Mouse (Mus musculus) liver, embryonic 15.5 days (tissue): ENCODE data around the gene Catsper3. TPM values are rescaled to one million over a fixed set of nuclear protein-coding genes. Genes with fewer than 3 reads are reported as not detected.

Experiments
- ATAC-seq: fragments of 200-750 bp; cut with Nextera tagmentation; 2 replicates; pipeline ENCODE4 v1.8.0; 2017; ENCODE audit warnings: moderate number of reproducible peaks, mild to moderate bottlenecking, moderate library complexity; ENCODE audit not compliant: insufficient read depth
- H3K27ac ChIP-seq: fragments of 300-500 bp; sonication (generic); replicated peaks from 2 replicates; pipeline ENCODE4 v1.5.1; 2015; ENCODE audit warnings: mild to moderate bottlenecking, inconsistent platforms
- H3K27me3 ChIP-seq: fragments of 300-500 bp; sonication (generic); 2 replicates; pipeline ENCODE4 v1.6.1; 2015; ENCODE audit warnings: mild to moderate bottlenecking, inconsistent platforms
- H3K36me3 ChIP-seq: fragments of 300-500 bp; sonication (generic); replicated peaks from 2 replicates; pipeline ENCODE4 v1.6.1; 2015; ENCODE audit warnings: moderate library complexity, mild to moderate bottlenecking, inconsistent platforms
- H3K4me1 ChIP-seq: fragments of 300-500 bp; sonication (generic); replicated peaks from 2 replicates; pipeline ENCODE4 v1.6.1; 2015; ENCODE audit warnings: inconsistent platforms
- H3K4me2 ChIP-seq: fragments of 300-500 bp; sonication (generic); 2 replicates; pipeline ENCODE4 v1.6.1; 2015; ENCODE audit warnings: moderate library complexity, mild to moderate bottlenecking, inconsistent platforms
- H3K4me3 ChIP-seq: fragments of 300-500 bp; sonication (generic); replicated peaks from 2 replicates; pipeline ENCODE4 v1.5.1; 2015; ENCODE audit warnings: mild to moderate bottlenecking, inconsistent platforms
- H3K9ac ChIP-seq: fragments of 300-500 bp; sonication (generic); 2 replicates; pipeline ENCODE4 v1.6.1; 2015; ENCODE audit warnings: moderate library complexity, mild to moderate bottlenecking, inconsistent platforms
- H3K9me3 ChIP-seq: fragments of 300-500 bp; sonication (generic); replicated peaks from 2 replicates; pipeline ENCODE4 v1.6.1; 2016; ENCODE audit warnings: inconsistent platforms
- WGBS: fragments of 180-500 bp; shearing (Covaris S2); methylation state at CpG from one replicate; pipeline ENCODE4 v1.1.7; 2015; ENCODE audit warnings: mixed read lengths; ENCODE audit not compliant: insufficient replicate concordance; 5-methylcytosine and 5-hydroxymethylcytosine counted together
- polyA plus RNA-seq: library from polyadenylated mRNA; unstranded; fragments of >200 nt; fragmentation: Nextera tagmentation; extraction: Ambion mirVana; gene quantifications from 2 replicates; pipeline ENCODE4 v1.2.1, GENCODE M21; 2015

The Catsper3 gene
- polyA plus RNA-seq, 1 experiment from 2014 or later, result not detected

GRCm38 (mm10) chr13:55826796-55827678, 42.7 kb downstream of the Catsper3 start:
- H3K36me3 ChIP-seq, result no peaks in the 10 kb centered on the region
- H3K9ac ChIP-seq, result no peak overlapping the region
- H3K27ac ChIP-seq, result no peak overlapping the region
- no peak for ATAC-seq
- no peaks in the 10 kb centered on the region for H3K9me3 ChIP-seq
- H3K27me3 ChIP-seq, result peaks cover 98% of the 10 kb centered on the region
- peaks cover 16% of the 10 kb centered on the region for H3K4me1 ChIP-seq
- no peak overlapping the region for H3K4me2 ChIP-seq
- 5% methylated on average over 13 of the region's 13 CpGs for WGBS
- H3K4me3 ChIP-seq, result no peak overlapping the region

GRCm38 (mm10) chr13:55827679-55828140, 43.3 kb downstream of the Catsper3 start:
- ATAC-seq, result no peak
- H3K9me3 ChIP-seq, result no peaks in the 10 kb centered on the region
- no peak overlapping the region for H3K27ac ChIP-seq
- 3% methylated on average over 6 of the region's 6 CpGs for WGBS
- H3K4me1 ChIP-seq, result peaks cover 16% of the 10 kb centered on the region
- H3K9ac ChIP-seq, result no peak overlapping the region
- H3K27me3 ChIP-seq, result peaks cover 98% of the 10 kb centered on the region
- H3K4me3 ChIP-seq, result no peak overlapping the region
- no peak overlapping the region for H3K4me2 ChIP-seq
- H3K36me3 ChIP-seq, result no peaks in the 10 kb centered on the region

- Histone ChIP-seq H3K36me3 (no peaks in the 10 kb centered on the region), H3K9me3 (no peaks in the 10 kb centered on the region), H3K27ac (no peak overlapping the region), H3K9ac (no peak overlapping the region), H3K27me3 (peaks cover 98% of the 10 kb centered on the region), H3K4me3 (no peak overlapping the region), H3K4me1 (peaks cover 16% of the 10 kb centered on the region), H3K4me2 (no peak overlapping the region)
- WGBS, result 2% methylated on average over 50 of the region's 50 CpGs
- ATAC-seq, result no peak
Measured at GRCm38 (mm10) chr13:55828141-55829017, 44.0 kb downstream of the Catsper3 start.

- WGBS, result 8% methylated on average over 12 of the region's 12 CpGs
Measured at GRCm38 (mm10) chr13:55829018-55829655, 44.8 kb downstream of the Catsper3 start.

GRCm38 (mm10) chr13:55830081-55830832, 45.9 kb downstream of the Catsper3 start:
- H3K4me1 ChIP-seq, result peaks cover 16% of the 10 kb centered on the region
- H3K9ac ChIP-seq, result no peak overlapping the region
- peak overlapping the region; percentile 10; the same call in 1 of the 2 replicates for H3K4me3 ChIP-seq
- peak overlapping the region; percentile 35; the same call in 1 of the 2 replicates for H3K4me2 ChIP-seq
- H3K9me3 ChIP-seq, result no peaks in the 10 kb centered on the region
- H3K27me3 ChIP-seq, result peaks cover 98% of the 10 kb centered on the region
- WGBS, result 1% methylated on average over 48 of the region's 48 CpGs
- no peak for ATAC-seq
- no peaks in the 10 kb centered on the region for H3K36me3 ChIP-seq
- H3K27ac ChIP-seq, result no peak overlapping the region

More at GRCm38 (mm10) chr13:55829018-55829655, 44.8 kb downstream of the Catsper3 start:
- Histone ChIP-seq H3K27me3 (peaks cover 98% of the 10 kb centered on the region), H3K4me1 (peaks cover 16% of the 10 kb centered on the region), H3K9me3 (no peaks in the 10 kb centered on the region), H3K4me2 (no peak overlapping the region), H3K9ac (no peak overlapping the region), H3K27ac (no peak overlapping the region), H3K4me3 (no peak overlapping the region), H3K36me3 (no peaks in the 10 kb centered on the region)
- no peak for ATAC-seq

- peaks cover 98% of the 10 kb centered on the region for H3K27me3 ChIP-seq
- peaks cover 13% of the 10 kb centered on the region for H3K4me1 ChIP-seq
- WGBS, result under 1% methylated on average over 61 of the region's 82 CpGs
- no peaks in the 10 kb centered on the region for H3K36me3 ChIP-seq
- no peak for ATAC-seq
- H3K27ac ChIP-seq, result no peak overlapping the region
- H3K9me3 ChIP-seq, result no peaks in the 10 kb centered on the region
- no peak overlapping the region for H3K9ac ChIP-seq
- H3K4me3 ChIP-seq, result peak overlapping the region; percentile 10; the same call in 1 of the 2 replicates
- H3K4me2 ChIP-seq, result peak overlapping the region; percentile 35
Measured at GRCm38 (mm10) chr13:55830833-55831721, 46.7 kb downstream of the Catsper3 start.

GRCm38 (mm10) chr13:55831722-55832160, 47.4 kb downstream of the Catsper3 start:
- ATAC-seq, result no peak
- Histone ChIP-seq H3K4me2 (no peak overlapping the region), H3K27me3 (peaks cover 98% of the 10 kb centered on the region), H3K27ac (no peak overlapping the region), H3K9me3 (no peaks in the 10 kb centered on the region), H3K4me1 (peaks cover 13% of the 10 kb centered on the region), H3K36me3 (no peaks in the 10 kb centered on the region), H3K9ac (no peak overlapping the region), H3K4me3 (no peak overlapping the region)
- 2% methylated on average over 25 of the region's 25 CpGs for WGBS

- Histone ChIP-seq H3K4me3 (no peak overlapping the region), H3K4me1 (peaks cover 13% of the 10 kb centered on the region)
Measured at GRCm38 (mm10) chr13:55832602-55833001, 48.2 kb downstream of the Catsper3 start.

GRCm38 (mm10) chr13:55833921-55834320, 49.6 kb downstream of the Catsper3 start:
- H3K4me1 ChIP-seq, result peaks cover 10% of the 10 kb centered on the region; the same call in 1 of the 2 replicates
- H3K4me3 ChIP-seq, result no peak overlapping the region
- no peaks in the 10 kb centered on the region for H3K36me3 ChIP-seq
- no peaks in the 10 kb centered on the region for H3K9me3 ChIP-seq
- peaks cover 99% of the 10 kb centered on the region for H3K27me3 ChIP-seq
- ATAC-seq, result no peak
- no peak overlapping the region for H3K9ac ChIP-seq
- no peak overlapping the region for H3K27ac ChIP-seq
- WGBS, result 7% methylated on average over 7 of the region's 7 CpGs
- H3K4me2 ChIP-seq, result no peak overlapping the region

More at GRCm38 (mm10) chr13:55832602-55833001, 48.2 kb downstream of the Catsper3 start:
- H3K27ac ChIP-seq, result no peak overlapping the region
- no peaks in the 10 kb centered on the region for H3K36me3 ChIP-seq
- no peak overlapping the region for H3K4me2 ChIP-seq
- H3K27me3 ChIP-seq, result peaks cover 100% of the 10 kb centered on the region
- WGBS, result 39% methylated on average over 1 of the region's 1 CpGs
- no peak for ATAC-seq
- no peak overlapping the region for H3K9ac ChIP-seq
- no peaks in the 10 kb centered on the region for H3K9me3 ChIP-seq
